Mouse (Mus musculus): ENCODE data around the gene Abhd6.

Gene Abhd6

DNA sequence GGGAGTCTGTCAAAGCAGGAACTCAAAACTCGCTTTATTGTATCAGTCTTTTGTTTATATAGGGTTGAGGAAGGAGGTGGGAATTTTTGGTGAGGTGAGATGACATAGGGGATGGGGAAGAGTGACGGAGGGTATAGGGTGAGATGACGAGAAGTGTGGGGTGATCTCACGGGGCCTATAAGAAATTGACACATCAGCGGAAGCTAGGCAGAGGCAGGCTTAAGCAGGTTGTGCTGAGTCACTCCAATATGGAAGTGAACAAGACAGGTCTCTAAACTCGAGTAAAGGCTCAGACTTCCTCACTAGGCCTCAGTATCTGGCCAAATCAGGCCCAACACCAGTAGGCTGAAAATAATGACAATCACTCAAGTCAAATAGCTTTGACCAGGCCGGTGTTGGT lies 57.2 kb downstream of the Abhd6 start:
- no peak for DNase-seq (ENCODE audit: low read depth, low spot score)

DNA sequence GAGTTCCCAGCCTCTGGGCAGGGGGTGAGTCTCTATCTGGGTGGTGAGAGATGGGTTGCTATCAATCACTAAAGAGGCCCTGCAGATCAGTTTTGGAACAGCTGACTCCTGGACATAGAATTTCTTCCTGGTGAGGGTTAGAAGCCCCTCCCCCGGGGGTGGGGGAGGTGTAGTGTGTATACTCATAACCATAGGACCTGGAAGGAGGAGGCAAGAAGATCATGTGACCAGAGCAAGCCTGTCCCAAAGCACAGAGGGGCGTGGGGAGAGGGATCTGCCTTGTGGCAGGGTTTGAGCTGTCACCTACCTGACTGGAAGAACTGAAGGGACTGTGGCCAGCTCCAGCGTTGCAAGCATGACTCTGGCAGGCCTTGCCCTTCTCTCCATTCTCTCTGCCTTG lies 59.4 kb downstream of the Abhd6 start:
- DNase-seq (ENCODE audit: low read depth, low spot score): no peak

DNA sequence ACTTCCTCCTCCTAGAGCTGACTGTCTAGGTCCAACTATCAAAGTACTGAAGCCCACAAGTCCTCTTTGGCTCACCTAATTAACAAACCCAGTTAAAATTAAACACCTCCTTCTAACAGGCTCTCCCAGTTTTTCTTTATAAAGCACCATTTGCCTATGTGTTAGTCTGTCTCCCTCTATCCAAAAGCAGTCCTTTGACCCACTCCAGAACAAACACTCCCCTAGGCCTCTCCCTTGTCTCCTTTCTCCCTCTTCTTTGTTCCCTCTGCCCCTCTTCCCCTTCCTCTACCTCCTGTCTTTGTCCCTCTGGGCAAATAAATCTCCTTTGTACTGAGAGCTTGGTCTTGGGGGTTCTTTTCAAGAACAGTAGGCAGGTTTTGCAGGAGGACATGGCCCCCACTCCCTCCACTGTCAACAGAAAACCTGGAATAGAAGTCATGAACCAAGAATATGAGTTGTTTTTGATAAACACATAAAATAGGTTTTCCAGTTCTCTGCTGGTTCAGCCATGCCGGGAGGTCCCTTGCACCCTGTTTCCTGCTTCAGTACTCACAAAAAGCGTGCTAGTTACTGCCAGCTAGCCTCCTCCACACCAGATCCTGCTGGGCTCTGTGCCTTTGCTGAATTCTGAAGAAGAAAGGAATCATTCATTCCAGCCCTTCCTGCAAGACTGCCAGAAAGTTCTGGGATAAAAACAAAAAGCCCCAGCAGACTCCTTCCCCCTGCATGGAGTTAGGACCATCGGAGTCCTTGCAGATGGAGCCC lies 60.0 kb downstream of the Abhd6 start:
- DNase-seq (ENCODE audit: low read depth, low spot score): no peak

DNA sequence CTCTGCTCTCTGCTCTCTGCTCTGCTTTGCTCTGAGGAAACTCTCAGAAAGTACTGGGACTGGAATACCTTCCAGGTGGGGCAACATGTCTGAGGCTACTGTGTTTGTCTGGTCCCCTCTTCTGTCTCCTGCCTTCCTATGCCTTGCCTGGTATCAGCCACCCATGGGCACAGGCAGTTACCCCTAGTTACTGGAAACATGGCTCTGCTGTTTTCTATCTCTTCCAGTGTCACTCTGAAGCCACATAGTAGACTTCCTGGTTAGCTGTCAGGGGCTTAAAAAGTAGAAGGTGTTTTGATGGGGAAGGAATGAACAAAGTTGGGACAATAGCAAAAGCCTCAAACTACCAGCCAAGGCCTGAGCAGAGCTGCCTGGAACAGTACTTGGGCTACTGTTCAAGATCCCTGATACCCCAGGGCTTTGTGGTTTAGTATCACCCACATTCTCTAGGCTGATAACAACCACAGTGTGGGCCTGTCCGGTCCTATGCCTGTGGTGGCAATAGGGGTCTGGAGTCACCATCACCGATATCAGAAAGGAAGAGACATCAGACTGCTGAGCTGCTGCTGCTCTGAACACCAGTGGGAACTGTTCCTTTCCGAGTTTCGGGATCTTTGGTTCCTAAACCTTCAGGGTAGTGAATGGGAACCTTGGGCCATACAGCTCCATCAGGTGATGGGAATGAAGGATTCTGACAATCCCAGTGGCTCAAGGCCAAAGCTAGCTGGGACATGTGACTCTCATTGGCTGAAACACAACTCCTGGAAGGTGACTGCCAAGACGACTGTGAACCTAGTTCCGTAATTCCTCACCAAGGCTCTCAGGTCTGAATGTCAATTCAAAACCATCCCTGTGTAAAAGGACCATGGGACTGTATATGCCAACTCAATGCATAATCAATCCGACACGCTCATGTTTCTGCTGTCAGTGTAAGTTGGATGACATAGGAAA lies 61.4 kb downstream of the Abhd6 start:
- no peak for DNase-seq (ENCODE audit: low read depth, low spot score)

DNA sequence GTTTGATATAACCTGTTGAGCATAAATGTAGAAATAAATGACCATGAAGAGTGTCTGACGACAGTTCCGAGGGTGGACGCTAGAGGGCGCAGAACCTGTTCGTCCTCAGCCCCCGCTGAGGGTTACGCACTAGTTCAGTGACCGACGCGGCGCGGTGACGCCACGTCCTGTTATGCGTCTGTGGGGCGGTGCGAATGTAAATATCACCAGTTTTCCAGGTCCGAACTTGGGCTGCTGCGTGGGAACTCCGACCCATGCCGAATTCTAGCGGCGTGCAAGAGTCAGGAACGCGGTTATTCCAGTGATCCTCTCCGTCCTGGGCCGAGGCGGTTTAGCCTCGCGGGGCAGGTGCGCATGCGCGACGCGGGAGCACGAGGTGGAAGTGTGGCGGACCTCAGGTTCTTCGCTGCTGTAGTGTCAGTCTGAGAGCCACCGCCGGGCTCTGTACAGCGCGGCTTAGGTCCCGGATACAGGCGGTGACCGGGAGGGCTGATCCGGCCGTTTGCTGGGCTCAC lies 77.5 kb downstream of the Abhd6 start, which contains the start of gene Rpp14:
Gene Rpp14 (plus strand): TSS at position 203 of the 515 bp plus-strand sequence.
- peak; percentile 91 for DNase-seq (ENCODE audit: low read depth, low spot score)

- DNase-seq (ENCODE audit: low read depth, low spot score): peak; percentile 31
These were observed 78.0 kb downstream of the Abhd6 start for GRCm38 (mm10) chr14:8080718-8081117.

GRCm38 (mm10) chr14:8082949-8083348 lies 80.2 kb downstream of the Abhd6 start:
- DNase-seq (ENCODE audit: low read depth, low spot score): no peak

DNA sequence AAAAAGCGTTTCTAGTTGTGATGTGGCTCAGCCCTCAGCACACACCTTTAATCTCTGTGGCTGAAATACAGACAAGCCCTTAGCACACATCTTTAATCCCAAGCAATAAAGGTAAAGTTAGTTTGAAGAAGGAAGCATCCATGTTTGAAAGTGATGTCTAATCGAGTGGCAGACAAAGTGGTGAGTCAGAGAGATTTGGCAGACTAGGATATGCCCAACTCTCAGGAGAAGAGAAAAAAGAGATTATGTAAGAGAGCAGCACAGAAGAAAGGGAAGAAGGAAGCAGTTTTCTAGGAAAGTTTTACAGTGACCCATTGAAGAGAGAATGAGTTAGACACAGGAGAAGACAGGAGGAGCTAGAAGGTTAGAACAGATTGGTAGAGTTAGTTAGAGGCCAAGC lies 86.3 kb downstream of the Abhd6 start:
- peak; percentile 72 for DNase-seq (ENCODE audit: low read depth, low spot score)

- DNase-seq (ENCODE audit: low read depth, low spot score): peak; percentile 62
These were observed 89.9 kb downstream of the Abhd6 start for GRCm38 (mm10) chr14:8092573-8092972.

DNA sequence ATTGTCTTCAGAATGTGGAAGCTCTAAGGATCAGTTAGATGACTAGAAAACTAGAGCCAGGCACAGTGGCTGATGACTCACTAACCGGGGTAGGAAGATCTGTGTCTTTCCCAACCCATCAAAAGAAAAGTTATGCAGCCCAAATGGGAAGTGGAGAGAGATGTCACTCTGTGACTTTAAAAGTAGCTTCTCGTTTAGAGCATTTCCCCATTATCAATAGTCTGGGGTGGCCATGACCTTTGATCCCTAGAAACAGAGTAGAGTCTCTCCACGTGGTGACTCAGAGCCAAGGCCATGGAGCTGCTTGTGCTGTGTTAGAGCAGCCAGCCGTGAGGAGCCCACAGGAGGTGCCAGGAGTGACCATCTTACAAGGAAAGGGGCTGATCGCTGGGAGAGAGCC lies 90.7 kb downstream of the Abhd6 start:
- peak; percentile 7 for DNase-seq (ENCODE audit: low read depth, low spot score)

GRCm38 (mm10) chr14:8094931-8095561 lies 92.3 kb downstream of the Abhd6 start:
- no peak for DNase-seq (ENCODE audit: low read depth, low spot score)

DNA sequence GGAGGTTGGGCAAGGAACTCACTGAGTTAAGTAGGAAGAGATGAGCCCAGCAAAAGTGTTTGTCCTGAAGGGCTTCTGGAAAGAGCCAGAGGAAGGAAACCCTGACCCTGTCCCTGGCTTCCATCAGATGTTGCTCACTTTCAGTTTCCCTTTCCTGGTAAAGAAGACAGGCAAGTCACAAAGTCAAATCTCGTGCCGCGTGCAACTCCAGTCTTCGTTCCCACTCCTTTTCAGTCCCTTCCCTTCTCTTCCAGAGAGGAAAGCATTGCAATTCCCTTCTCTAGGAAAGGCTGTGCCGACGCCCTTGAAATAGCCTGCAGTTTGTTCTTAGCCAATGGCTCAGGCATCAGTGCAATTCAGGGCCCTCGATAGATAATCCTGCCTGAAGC lies 92.9 kb downstream of the Abhd6 start:
- no peak for DNase-seq (ENCODE audit: low read depth, low spot score)

GRCm38 (mm10) chr14:8097978-8098686 lies 95.4 kb downstream of the Abhd6 start, which contains the start of gene Pxk:
Gene Pxk, plus strand, starts transcription at chr14:8098211.
- DNase-seq (ENCODE audit: low read depth, low spot score): peak; percentile 52

DNA sequence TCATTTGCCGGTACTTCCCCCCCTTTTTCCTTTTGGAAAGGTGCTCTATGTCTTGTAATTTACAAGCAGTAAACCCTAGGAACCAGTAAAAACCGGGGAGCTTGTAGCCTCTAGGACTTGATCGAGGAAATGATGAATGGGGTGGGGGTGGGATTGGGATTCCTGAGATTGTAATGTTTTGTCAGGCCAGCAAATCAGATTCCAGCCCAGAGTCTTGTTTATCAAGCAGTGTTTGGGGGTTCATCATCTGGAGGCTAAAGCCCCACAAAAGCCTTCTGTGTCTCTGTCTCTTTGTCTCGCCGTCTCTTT lies 95.9 kb downstream of the Abhd6 start:
- DNase-seq (ENCODE audit: low read depth, low spot score): peak; percentile 46

GRCm38 (mm10) chr14:8099561-8100021 lies 96.9 kb downstream of the Abhd6 start:
- peak; percentile 77 for DNase-seq (ENCODE audit: low read depth, low spot score)

DNA sequence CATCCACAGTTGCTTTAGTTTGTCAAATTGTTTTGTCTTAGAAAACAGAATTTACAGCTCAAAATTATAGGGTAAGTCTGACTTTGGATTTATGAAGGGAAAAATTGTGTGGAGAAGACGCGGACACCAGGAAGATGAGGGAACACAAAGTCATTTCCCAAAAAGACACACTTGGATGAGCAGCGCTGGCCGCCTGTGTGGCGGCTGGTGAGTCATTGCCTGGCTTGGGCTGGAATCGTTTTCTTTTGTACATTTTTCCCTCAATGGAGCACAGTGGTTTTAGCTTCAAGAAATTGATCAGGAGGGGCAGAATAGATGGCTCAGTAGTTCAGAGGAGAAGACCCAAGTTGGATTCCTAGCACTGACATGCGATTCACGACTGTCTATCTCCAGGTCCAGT lies 99.2 kb downstream of the Abhd6 start:
- DNase-seq (ENCODE audit: low read depth, low spot score): no peak

GRCm38 (mm10) chr14:8102676-8103075 lies 100.0 kb downstream of the Abhd6 start:
- no peak for DNase-seq (ENCODE audit: low read depth, low spot score)

Measured in 3T3-L1 (cell line).